Mouse (Mus musculus) left cerebral cortex, postnatal 10 days (tissue): Measurements from ENCODE around the gene Arl2. TPM values are rescaled to one million over a fixed set of nuclear protein-coding genes. Genes with fewer than 3 reads are reported as not detected.
A peak's percentile ranks its signal among the peaks of the same experiment; 100 is the strongest.
"Not testable (repeated sequence)": the region's sequence is repeated elsewhere in the genome, so short reads cannot be mapped to it uniquely, and the experiment has no call there.

Experiments
- DNase-seq, 2 experiments: peaks; one replicate each; pipeline ENCODE4 v3.0.0; 2021 to 2022; ENCODE audit warnings: low spot score in 2 of 2, mixed read lengths in 1 of 2; ENCODE audit errors: extremely low spot score in 1 of 2
- intact Hi-C: fragments of 180-260 bp; cut with DNase I; formaldehyde crosslinking; loops from one replicate; pipeline ENCODE4 v1.15.1; 2025
- total RNA-seq, 2 experiments: library from RNA; stranded (reverse); gene quantifications; 2 replicates each; pipeline ENCODE4 v1.2.3; 2021

Gene Arl2
- total RNA-seq: 10 to 100 TPM; 58.2 to 59.9 TPM

DNA sequence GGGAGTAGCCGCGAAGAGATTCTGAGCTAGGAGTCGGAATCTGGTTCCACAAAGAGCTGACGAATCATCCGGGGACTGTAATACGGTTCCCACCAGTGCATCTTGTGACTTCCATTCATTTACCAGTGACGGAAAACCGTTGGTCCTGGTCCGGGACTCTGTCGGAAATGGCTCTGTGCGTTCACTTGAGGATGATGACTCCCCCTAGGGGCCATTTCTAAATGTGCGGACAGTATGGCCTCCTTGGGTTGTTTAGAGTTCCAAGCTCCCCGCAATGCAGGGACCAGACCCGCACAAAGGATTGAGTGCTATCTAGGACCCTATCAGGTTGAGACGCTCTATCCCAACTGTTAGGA is at the start of gene Arl2:
Gene Arl2, minus strand, starts transcription at position 155 of the 356 bp plus-strand sequence.
- intact Hi-C loops: loop anchor here (2.0 to 5.0 kb wide), 2 partner anchors 76 to 93 kb away; partner anchors contain the start of gene Ppp2r5b
- peak; percentile 86 to 87 for DNase-seq

- no peak for DNase-seq
- intact Hi-C loops: no loop called here
These were observed 42.8 kb upstream of the Arl2 start, which contains the start of gene Majin for GRCm38 (mm10) chr19:6184131-6184530. Gene Majin, plus strand, starts transcription at chr19:6184388.

- DNase-seq: no peak
- intact Hi-C loops: no loop called here
These were observed 41.2 kb upstream of the Arl2 start for GRCm38 (mm10) chr19:6182534-6182933.

- intact Hi-C loops: no loop called here
- no peak for DNase-seq
These were observed 40.3 kb upstream of the Arl2 start for GRCm38 (mm10) chr19:6181629-6182028.

GRCm38 (mm10) chr19:6178775-6179174 is 37.4 kb upstream of the Arl2 start:
- no peak for DNase-seq
- intact Hi-C loops: no loop called here

DNA sequence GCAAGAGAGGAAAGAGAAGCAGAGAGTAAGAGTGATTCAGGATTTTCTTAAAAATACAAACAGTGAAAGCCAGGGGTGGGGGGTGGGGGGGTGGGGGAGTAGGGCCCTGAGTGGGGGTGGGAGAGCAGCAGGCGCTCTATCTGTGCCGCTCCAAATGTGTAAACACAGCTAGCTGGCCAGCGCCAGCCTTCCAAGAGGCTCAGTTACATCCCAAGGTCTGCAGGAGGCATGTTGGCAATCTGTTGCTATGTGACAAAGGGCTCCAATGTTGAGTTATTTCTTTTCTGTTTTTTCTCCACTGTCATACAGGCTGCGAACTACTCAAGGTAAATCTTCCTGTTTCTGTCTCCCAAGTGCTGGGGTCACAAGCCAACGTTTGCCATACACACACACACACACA is 33.4 kb upstream of the Arl2 start:
- DNase-seq: no peak
- intact Hi-C loops: no loop called here

GRCm38 (mm10) chr19:6171215-6171614 is 29.9 kb upstream of the Arl2 start:
- intact Hi-C loops: no loop called here
- no peak for DNase-seq

DNA sequence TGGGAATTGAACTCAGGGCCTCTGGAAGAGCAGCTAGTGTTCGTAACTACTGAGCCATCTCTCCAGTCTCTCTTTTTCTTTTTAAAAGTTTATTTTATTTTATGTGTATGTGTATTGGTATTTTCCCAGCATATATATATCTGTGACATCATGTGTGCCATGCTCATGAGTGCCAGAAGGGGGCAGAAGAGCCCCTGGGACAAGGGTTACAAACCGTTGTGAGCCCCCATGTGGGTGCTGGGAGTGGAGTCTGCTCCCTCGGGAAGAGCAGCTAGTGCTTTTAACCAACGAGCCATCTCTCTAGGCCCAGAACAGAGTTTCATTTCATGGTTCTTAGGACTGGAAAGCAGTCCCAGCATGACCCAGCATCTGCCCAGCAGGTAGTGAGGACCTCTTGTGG is 25.4 kb upstream of the Arl2 start:
- intact Hi-C loops: no loop called here
- DNase-seq: no peak

DNA sequence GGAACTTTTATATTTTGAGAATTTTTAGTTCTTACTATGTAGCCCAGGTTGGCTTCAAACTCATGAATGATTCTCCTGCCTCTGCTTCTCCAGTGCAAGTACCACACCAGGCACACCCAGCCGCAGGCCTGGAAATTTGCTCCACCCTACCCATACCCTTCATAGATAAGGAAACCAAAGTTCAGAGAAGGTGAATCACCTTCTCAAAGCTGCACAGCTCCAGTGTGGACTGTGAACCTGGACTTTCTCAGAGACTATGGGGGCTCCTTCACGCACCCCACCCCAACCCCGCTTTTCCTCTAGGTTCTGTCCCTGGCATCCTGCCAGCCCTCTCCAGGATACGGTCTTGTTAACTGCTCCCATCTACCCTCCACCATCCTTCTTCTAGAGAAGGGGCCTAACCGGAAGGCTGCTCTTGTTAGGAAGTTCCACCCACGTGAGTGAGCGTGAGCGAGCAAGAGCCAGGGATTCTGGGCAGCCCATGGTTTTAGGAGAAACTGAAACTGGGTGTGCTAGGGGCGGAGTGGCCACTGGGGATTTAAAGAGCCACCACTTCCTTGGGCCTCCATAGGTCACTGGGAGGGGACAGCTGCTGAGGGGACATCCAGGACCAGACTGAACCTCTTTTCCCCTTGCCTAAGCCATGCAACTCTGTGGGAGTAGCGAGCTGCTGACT is 22.7 kb upstream of the Arl2 start:
- intact Hi-C loops: no loop called here
- peak in 1 of 2 experiments; percentile 50 for DNase-seq

DNA sequence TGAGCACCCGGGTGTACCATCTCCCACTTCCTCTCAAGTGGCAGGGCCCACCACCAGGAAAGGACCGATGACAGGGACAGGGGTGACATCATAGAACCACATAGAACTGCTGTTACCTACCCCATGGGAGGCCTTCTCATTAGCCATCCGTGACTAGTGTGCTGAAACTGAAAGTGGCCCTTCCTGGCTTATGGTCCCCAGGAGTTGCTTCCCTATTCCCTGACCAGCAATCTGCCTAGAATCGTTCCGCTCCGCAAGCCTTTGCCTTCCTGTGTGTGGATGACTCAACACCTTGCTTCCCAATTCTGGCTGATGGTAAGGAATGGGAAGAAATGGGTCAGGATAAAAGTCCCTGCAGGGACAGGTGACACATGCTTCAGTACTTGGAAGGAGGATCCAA is 15.9 kb upstream of the Arl2 start:
- DNase-seq: no peak
- intact Hi-C loops: no loop called here

GRCm38 (mm10) chr19:6156372-6156771 is 15.0 kb upstream of the Arl2 start:
- intact Hi-C loops: no loop called here

GRCm38 (mm10) chr19:6155174-6155573 is 13.8 kb upstream of the Arl2 start:
- DNase-seq: no peak
- intact Hi-C loops: no loop called here

More at GRCm38 (mm10) chr19:6156372-6156771, 15.0 kb upstream of the Arl2 start:
- peak in 1 of 2 experiments; percentile 47 for DNase-seq

GRCm38 (mm10) chr19:6144842-6145241 is 3.5 kb upstream of the Arl2 start:
- intact Hi-C loops: loop anchor here (5.0 kb wide), 1 partner anchor 72 kb away; no protein-coding TSS in a partner anchor
- no peak for DNase-seq

DNA sequence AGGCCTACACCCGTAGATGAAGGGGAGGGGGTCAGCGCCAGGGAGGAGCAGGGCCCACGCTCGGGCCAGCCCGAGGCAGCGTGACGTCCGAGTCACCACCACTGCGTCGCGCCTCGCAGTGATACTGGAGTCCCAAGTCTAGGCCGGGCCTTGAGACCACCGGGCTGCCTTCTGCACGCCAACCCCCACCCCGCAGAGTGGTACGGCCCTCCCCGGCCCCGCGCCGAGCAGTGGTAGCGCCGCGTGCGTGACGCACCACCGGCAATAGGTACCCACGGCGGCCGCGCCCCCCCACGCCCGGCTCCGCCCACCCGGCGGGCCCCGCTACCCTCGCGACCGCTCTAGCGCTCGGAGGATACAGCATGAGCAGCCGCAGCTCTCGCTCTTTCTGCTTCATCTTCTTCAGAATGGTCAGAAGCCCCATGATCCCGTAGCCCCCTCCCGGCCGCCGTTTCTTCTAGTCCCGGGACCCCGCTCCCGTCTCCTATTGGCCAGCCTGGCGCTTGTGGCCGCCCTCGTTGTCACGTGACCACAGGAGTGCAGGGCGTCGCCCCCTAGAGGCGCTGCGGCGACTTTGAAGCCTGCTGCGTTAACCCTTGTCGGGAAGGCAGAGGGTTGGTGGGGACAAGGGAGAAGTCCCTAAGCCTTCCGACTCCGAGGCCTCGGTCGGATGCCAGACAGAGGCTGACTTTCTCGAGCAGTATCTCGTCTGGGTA is 512 bp downstream of the Arl2 start, which contains the start of gene Batf2:
Gene Batf2, plus strand, starts transcription at position 306 of the 716 bp plus-strand sequence.
- intact Hi-C loops: loop anchor here (2.0 to 5.0 kb wide), 2 partner anchors 76 to 94 kb away; partner anchors contain the start of gene Ppp2r5b
- DNase-seq: peak; percentile 90 to 96

DNA sequence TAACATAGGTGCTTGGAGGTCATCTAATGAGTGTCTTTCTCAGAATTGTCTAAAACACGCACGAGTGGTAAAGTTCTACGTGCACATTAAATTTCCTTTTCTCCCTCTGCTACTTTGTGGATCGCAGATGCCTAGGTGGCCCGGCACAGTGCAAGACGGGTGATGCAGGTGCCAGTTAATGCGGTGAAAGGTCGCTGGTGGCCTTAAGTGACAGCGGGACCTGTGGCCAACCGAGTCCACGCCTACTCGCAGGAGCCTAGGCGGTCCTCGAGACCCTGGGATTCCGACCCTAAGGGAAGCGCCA is 1.0 kb downstream of the Arl2 start:
- intact Hi-C loops: loop anchor here (2.0 to 5.0 kb wide), 2 partner anchors 77 to 94 kb away; partner anchors contain the start of gene Ppp2r5b
- DNase-seq: no peak

- no peak for DNase-seq
These were observed 1.6 kb downstream of the Arl2 start for GRCm38 (mm10) chr19:6139701-6140100.

GRCm38 (mm10) chr19:6136397-6136796 is 5.0 kb downstream of the Arl2 start:
- no peak for DNase-seq
- intact Hi-C loops: no loop called here

More at GRCm38 (mm10) chr19:6139701-6140100, 1.6 kb downstream of the Arl2 start:
- intact Hi-C loops: loop anchor here (2.0 to 5.0 kb wide), 2 partner anchors 78 to 95 kb away; partner anchors contain the start of gene Ppp2r5b

GRCm38 (mm10) chr19:6133197-6133596 is 8.2 kb downstream of the Arl2 start:
- intact Hi-C loops, DNase-seq: not testable (repeated sequence)

DNA sequence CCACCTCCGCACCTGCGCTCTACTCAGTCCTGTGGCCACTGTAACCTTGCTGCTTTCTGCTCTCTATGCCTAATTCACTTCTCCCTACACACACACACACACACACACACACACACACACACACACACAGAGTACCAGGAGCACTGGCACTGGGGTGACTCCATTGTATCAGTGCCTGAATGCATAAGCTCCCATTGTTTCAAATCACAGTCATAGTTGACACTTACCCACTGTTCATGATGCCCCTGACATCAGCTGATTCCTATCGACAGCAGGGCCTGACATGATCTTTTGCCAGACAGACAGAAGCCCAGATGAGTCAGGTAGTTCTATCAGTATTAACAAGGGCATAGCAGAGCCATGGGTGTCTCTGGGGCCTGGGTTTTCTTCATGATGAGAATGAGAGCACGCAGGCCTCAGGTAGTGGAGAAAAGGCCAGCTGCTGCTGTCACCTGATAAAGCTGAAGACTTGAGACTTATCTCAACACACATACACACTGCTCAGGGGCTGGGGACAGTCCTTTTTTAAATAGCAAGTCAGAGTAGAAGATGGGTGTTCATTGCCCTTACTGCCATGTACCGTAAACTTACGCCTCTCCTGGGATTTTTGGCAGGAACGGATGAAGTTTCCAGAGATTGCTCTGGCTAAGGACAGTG is 9.0 kb downstream of the Arl2 start:
- no peak for DNase-seq
- intact Hi-C loops: no loop called here
